Mouse (Mus musculus): ENCODE data around the gene Nr1h5. TPM values are rescaled to one million over a fixed set of nuclear protein-coding genes. Genes with fewer than 3 reads are reported as not detected.

Nr1h5 gene
- polyA plus RNA-seq (2017; shearing (Covaris generic)), result under 1 TPM in 1 of 2 experiments, not detected in 1; 0.83 TPM

DNA sequence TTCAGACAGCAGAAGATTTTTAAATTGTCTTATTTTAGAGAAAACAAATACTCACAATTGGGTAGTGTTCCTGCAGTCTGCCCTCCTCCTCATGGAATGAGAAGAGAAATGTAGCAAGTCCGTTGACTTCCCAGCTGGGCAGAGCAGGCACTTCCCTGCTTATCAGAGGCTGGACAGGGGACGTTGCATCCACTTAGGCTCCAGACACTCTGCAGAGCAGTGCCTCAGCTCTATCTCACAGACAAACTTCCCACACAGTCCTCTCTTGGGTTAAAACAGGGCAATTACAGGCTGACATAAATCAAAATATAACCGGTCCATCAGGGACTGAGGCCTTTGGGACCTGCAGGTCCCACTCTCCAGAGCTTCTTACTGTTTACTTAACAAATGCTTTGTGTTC, at the start of gene Nr1h5:
Gene Nr1h5, minus strand, starts transcription at position 101 of the 400 bp plus-strand sequence.

DNA sequence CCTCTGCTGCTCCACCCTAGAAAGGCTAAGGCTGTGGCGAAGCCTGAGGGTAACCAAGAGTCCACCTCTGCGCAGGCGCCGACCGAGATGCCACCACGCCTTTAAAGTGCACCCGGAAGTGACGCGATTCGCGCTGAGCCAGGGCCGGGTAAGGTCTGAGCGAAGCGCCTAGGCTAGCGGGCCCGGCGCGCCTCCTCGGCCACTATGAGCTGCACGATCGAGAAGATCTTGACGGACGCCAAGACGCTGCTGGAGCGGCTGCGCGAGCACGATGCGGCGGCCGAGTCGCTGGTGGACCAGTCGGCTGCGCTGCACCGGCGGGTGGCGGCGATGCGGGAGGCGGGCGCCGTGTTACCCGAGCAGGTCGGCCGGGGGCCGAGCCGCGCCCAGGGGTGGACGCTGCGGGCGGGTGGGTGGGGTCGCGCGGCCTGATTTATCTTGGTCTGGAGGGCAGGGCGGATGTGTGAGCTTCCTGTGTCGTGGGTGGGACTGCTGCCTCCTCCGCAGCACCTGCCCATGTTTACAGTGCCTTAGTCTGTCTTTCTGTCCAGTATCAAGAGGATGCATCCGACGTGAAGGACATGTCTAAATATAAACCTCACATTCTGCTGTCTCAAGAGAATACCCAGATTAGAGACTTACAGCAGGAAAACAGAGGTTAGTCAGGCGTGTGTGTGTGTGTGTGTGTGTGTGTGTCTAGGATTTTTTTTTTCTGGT, 31.8 kb upstream of the Nr1h5 start, which contains the start of gene Sike1:
Gene Sike1, plus strand, starts transcription at position 104 of the 717 bp plus-strand sequence.

DNA sequence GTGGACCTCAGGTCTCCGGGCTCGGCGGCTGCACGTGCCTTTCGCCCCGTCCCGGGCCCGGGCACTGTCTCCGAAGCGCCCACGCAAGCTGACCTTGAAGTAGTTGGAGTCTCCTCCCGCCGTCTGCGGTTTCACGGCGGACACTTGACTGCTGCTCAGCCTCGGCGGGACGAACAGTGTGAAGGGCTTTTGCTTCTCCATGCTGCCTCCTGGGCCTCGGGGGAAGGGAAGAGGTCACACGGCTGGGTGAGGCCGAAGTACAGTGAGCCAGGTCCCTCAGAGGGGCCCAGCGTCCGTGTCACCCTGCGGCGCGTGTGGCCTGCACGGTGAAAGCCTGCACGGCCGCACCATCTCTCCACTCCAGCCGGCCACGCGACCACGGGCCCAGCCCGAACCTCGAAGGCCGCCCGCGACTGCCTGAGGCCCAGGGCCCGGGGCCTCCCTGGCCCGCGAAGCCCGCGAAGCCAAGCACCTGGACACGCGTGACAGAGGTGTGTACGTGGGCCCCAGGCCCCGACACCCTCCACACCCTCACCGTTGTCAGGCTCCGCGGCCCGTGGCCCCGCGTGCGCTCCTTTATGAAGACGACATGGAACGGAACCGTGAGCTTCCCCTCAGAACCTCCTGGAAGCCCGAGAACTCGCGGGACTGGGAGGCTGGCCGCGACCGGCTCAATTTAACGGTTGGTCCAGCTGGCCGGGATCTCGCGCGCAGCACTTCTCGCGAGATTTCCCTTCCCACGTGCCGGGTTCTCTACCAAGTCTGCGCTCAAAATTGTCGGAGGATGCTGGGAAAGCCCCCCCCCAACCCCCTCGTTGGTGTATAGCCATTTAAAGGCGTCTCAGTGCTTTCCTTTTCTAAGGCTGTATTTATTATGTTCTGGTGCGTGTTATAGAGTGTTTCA, 28.2 kb downstream of the Nr1h5 start, which contains the start of gene Sycp1:
Gene Sycp1, minus strand, starts transcription at position 650 of the 904 bp plus-strand sequence.

Other genes with a start within 250 kb of the Nr1h5 start
- gene Tspan2, start 229.6 kb downstream of the Nr1h5 start, polyA plus RNA-seq (2017; shearing (Covaris generic)), result 1 to 10 TPM; 1.7 to 2.6 TPM
- under 1 TPM in 1 of 2 experiments, not detected in 1; 0.38 TPM for gene Tshb, start 181.4 kb downstream of the Nr1h5 start, polyA plus RNA-seq (2017; shearing (Covaris generic))
- gene Sycp1, start 28.0 kb downstream of the Nr1h5 start, polyA plus RNA-seq (2017; shearing (Covaris generic)), result not detected
- 100 to 1,000 TPM in 1 of 2 experiments, 10 to 100 TPM in 1; 79.0 to 110 TPM for gene Sike1, start 31.6 kb upstream of the Nr1h5 start, polyA plus RNA-seq (2017; shearing (Covaris generic))
- gene Csde1, start 56.3 kb upstream of the Nr1h5 start, polyA plus RNA-seq (2017; shearing (Covaris generic)), result 100 to 1,000 TPM; 248 to 306 TPM
- gene Nras, start 94.2 kb upstream of the Nr1h5 start, polyA plus RNA-seq (2017; shearing (Covaris generic)), result 10 to 100 TPM; 47.9 to 49.9 TPM
- 1 to 10 TPM; 1.2 to 4.8 TPM for gene Ampd1, start 109.9 kb upstream of the Nr1h5 start, polyA plus RNA-seq (2017; shearing (Covaris generic))
- 1 to 10 TPM; 1.5 to 3.7 TPM for gene Dennd2c, start 138.5 kb upstream of the Nr1h5 start, polyA plus RNA-seq (2017; shearing (Covaris generic))
- 100 to 1,000 TPM; 148 to 160 TPM for gene Bcas2, start 207.5 kb upstream of the Nr1h5 start, polyA plus RNA-seq (2017; shearing (Covaris generic))

Measured in inflammation-experienced regulatory T-cells (primary cell).